Mouse (Mus musculus) small intestine, adult 2 months (tissue): Measurements from ENCODE around the gene Dtx4.

Experiments
- CTCF ChIP-seq: fragments of 200-500 bp; IDR thresholded peaks from 2 replicates; pipeline ENCODE4 v1.5.1; 2012; ENCODE audit warnings: low read depth, mild to moderate bottlenecking, control low read depth, inconsistent platforms, low read length, moderate library complexity, mixed read lengths; ENCODE audit not compliant: insufficient replicate concordance, insufficient read length; ENCODE audit errors: extremely low read depth
- POLR2A ChIP-seq: fragments of 200-500 bp; IDR thresholded peaks from 2 replicates; pipeline ENCODE4 v1.6.1; 2012; ENCODE audit warnings: low read depth, mild to moderate bottlenecking, control low read depth, inconsistent platforms, low read length, moderate library complexity

- no peak for TF ChIP-seq POLR2A
- TF ChIP-seq CTCF: no peak
Measured at GRCm38 (mm10) chr19:12514621-12515020, 13.4 kb upstream of the Dtx4 start.
